Mouse (Mus musculus) cerebellum, adult 18-20 months (tissue): ENCODE measurements around the gene 0610010F05Rik.
"Not testable (repeated sequence)": the region's sequence is repeated elsewhere in the genome, so short reads cannot be mapped to it uniquely, and the experiment has no call there.

Experiments used
- DNase-seq, 2 experiments: peaks; one replicate each; pipeline ENCODE4 v3.0.0; 2021

0610010F05Rik gene

GRCm38 (mm10) chr11:23632945-23633878 lies at the start of gene 0610010F05Rik:
0610010F05Rik (minus strand) TSS chr11:23633639.
- DNase-seq: peak; percentile 87 to 91

- DNase-seq: no peak
Measured at GRCm38 (mm10) chr11:23682561-23682960, 49.1 kb upstream of the 0610010F05Rik start.

GRCm38 (mm10) chr11:23680435-23680950 lies 47.1 kb upstream of the 0610010F05Rik start:
- no peak for DNase-seq

GRCm38 (mm10) chr11:23679044-23679642 lies 45.7 kb upstream of the 0610010F05Rik start:
- DNase-seq: peak; percentile 62 to 71

DNA sequence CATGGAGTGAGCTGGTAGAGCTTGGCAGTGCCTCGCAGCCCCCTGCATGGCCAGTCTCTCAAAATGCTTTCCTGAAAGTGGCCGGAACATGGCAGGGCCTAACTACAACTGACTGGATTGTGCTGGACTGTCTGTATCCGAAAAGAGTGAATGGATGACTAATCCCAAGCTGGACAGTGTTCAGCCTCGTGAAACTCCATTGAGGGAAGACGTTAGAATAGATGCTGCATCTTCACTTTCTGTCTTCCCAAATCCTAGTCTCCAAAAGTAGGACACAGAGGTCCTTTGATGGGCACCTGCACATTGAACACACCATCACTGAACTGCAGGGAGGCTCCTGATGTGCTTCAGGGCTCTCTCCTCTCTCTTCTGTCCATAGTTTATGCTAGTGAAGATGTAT lies 42.7 kb upstream of the 0610010F05Rik start:
- no peak for DNase-seq

GRCm38 (mm10) chr11:23672256-23672749 lies 38.9 kb upstream of the 0610010F05Rik start:
- no peak for DNase-seq

DNA sequence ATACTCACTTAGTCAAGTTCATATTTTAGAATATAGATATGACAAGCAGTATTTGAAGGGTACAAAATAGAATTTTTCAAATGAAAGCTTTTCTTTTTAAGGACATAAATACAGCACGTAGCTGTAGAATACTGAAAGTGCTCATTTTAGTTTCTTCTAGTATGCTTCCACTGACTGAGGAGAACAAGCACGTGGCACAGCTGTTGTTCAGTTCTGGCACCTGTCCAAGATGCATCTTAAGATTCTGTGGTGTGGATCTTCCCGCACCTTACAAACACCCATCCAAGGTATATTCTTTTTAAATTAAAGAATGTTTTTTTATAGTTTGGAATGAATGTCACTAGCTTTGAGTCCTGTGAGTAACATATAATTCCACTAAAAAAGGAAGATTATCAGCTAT lies 33.7 kb upstream of the 0610010F05Rik start:
- peak; percentile 12 to 20 for DNase-seq

- DNase-seq: no peak
Measured at GRCm38 (mm10) chr11:23666526-23666925, 33.1 kb upstream of the 0610010F05Rik start.

- peak; percentile 90 to 91 for DNase-seq
Measured at GRCm38 (mm10) chr11:23665798-23666501, 32.5 kb upstream of the 0610010F05Rik start, which contains the start of gene Pex13. Pex13 (minus strand) TSS chr11:23665959.

GRCm38 (mm10) chr11:23665311-23665786 lies 31.9 kb upstream of the 0610010F05Rik start, which contains the start of gene Pus10:
Pus10 (plus strand) TSS chr11:23665674.
- no peak for DNase-seq

GRCm38 (mm10) chr11:23664232-23664631 lies 30.8 kb upstream of the 0610010F05Rik start:
- DNase-seq: no peak

- DNase-seq: no peak
Measured at GRCm38 (mm10) chr11:23657791-23658190, 24.4 kb upstream of the 0610010F05Rik start.

GRCm38 (mm10) chr11:23653666-23654065 lies 20.2 kb upstream of the 0610010F05Rik start:
- no peak for DNase-seq

GRCm38 (mm10) chr11:23647835-23648234 lies 14.4 kb upstream of the 0610010F05Rik start:
- DNase-seq: no peak

DNA sequence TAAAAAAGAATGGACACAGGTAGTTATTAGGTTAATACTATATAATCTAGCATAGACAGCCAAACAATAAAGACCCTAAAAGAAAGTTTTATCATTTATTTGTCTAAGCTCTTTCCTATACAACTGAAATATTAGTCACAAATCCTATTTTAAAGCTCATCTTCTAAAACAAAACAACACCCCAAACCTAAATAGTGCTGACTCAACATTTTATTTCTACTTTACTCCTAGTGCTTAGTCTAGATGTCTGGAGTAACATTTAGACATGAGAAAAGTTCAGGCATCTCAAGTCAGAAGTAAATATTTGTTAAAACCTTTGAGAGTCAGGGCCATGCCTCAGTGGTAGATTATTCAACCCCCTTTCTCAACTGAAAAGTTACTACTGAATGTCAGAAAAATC lies 14.0 kb upstream of the 0610010F05Rik start:
- no peak for DNase-seq

GRCm38 (mm10) chr11:23634573-23634972 lies 1.1 kb upstream of the 0610010F05Rik start:
- peak; percentile 17 to 23 for DNase-seq

DNA sequence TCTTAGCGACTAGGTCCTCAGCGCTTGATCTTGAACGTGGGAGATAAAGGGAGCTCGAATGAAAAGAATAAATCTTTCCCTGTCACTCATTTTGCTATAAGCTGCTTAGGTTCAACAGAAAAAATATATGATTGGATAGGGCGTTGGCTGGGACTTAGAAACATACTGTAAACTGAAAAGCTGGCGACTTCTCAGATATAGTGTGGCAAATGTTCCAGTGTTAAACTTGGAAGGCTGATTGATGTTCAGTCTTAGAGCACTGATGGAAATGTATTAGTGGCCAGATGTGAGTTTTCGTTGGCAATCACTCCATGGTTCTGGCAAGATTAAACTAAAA lies 408 bp upstream of the 0610010F05Rik start:
- no peak for DNase-seq

- DNase-seq: no peak
Measured at GRCm38 (mm10) chr11:23630664-23631063, 2.8 kb downstream of the 0610010F05Rik start.

DNA sequence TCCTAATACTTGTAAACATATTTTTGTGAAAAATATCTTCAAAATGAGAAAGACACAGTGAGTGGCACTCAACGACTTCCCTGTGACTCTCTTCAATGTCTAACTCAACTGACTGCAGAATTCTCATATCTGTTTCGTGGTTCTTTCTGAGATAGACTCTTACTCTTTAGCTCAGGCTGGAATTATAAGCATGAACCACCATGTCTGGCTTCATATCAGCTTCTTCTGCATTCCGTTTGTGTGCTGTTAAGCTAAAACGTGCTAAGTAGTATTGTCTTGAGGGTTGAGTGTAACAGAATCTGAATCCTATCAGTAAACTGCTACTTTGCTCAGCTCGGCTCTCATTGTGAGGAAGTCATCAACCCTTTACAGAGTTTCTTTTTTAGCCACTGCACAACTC lies 14.4 kb downstream of the 0610010F05Rik start:
- DNase-seq: no peak

DNA sequence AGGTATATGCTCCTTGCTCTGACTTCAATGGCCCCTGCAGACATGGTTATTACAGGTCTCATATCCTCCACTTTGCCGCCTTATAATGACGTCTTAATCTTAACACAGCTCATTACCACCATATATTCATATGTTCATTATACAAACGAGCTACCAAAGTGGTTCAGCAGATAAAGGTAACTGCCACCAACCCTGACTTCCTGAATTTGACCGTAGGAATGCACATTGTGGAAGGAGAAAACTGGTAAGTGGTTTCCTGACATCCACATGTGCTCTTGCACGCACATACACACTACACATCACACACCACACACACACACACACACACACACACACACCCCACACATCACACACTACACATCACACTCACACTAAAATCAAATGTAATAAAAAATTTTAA lies 18.9 kb downstream of the 0610010F05Rik start:
- no peak for DNase-seq

- DNase-seq: not testable (repeated sequence)
Measured at GRCm38 (mm10) chr11:23607291-23607690, 26.1 kb downstream of the 0610010F05Rik start.

DNA sequence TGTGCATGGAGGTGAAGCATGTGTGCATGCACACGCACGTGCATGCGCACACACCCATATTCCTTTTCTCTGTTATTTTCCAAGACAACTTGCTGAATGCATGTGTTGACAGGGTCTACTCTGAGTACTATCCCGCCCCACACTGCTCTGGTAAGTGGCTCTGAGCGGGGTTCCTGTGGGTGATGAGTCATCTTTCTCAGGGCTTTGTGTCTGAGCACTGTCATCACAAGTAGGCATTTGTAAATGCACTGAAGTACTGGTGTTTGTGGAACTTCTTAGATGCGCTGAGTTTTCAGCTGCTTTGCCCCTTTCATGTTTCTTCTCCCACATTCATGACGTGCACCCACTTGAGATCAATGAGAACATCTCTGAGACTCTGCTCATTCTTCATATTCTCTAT lies 63.3 kb downstream of the 0610010F05Rik start:
- DNase-seq: no peak

- peak; percentile 71 to 78 for DNase-seq
Measured at GRCm38 (mm10) chr11:23565761-23566160, 67.7 kb downstream of the 0610010F05Rik start.
